15 mouse cellular contexts compared by ENCODE assay signal in the genomic region with DNA sequence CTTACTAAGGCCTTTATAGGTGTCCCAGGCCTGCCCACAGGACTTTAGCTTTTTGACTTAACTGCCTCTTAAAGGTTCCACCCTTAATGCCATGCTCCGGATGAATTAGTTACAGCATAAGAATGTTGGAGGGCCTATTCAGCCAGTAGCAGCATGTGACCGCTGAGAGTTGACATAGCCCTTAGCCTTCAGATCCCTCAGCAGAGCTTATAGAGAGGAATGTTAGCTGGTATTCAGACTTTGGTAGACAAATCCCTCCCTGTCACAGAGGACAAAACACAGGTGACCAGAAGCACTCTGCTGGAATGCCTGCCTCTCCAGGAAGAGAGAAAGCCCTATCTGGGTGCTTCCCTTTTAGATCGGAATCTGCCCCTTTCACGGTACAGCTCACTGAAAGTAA.
DNase-seq lines count a peak whose midpoint lies in the region; ATAC-seq lines count a peak whose summit lies in the region.
"Had no signal": no experiment of that assay in that cellular context is flagged by ENCODE, and none has a peak within 500 bp of the region (broad histone marks: within the 10 kb centered on the region; RNA-seq: fewer than 3 reads in every experiment).

No protein-coding gene starts in this region.

- H3K27ac ChIP-seq in heart, embryonic 11.5 days (ENCODE audit: low read depth, low read length), result peak overlapping the region; percentile 74
- H3K27ac ChIP-seq in kidney, embryonic 15.5 days, result no peak overlapping the region
- H3K27ac ChIP-seq in kidney, embryonic 14.5 days (ENCODE audit: low read depth, low read length), result no peak overlapping the region
- peak overlapping the region; percentile 41; the same call in 1 of the 2 replicates for H3K27ac ChIP-seq in embryonic facial prominence, embryonic 12.5 days
- H3K27ac ChIP-seq in stomach, embryonic 15.5 days, result no peak overlapping the region
- H3K27ac ChIP-seq: limb, embryonic 12.5 days; liver, embryonic 15.5 days; neural tube, embryonic 15.5 days had no signal

- peak; percentile 46 for ATAC-seq in heart, embryonic 11.5 days (replicated peaks; ENCODE audit: insufficient number of reproducible peaks, low FRiP score, low TSS enrichment)
- peak; percentile 60 for ATAC-seq in kidney, embryonic 15.5 days (replicated peaks; ENCODE audit: low FRiP score)
- no peak for ATAC-seq in kidney, embryonic 14.5 days (ENCODE audit: low FRiP score, low TSS enrichment)
- ATAC-seq in embryonic facial prominence, embryonic 12.5 days (ENCODE audit: insufficient number of reproducible peaks, insufficient read depth, low FRiP score, low TSS enrichment), result no peak
- peak; percentile 60; the same call in 1 of the 2 replicates for ATAC-seq in stomach, embryonic 15.5 days (ENCODE audit: insufficient read depth, low FRiP score, low read depth)
- ATAC-seq: hindbrain, embryonic 16.5 days had no signal

- H3K4me2 ChIP-seq in heart, embryonic 11.5 days, result peak overlapping the region; percentile 20
- no peak overlapping the region for H3K4me2 ChIP-seq in kidney, embryonic 15.5 days
- no peak overlapping the region for H3K4me2 ChIP-seq in kidney, embryonic 14.5 days (replicated peaks; ENCODE audit: low read depth, low read length)
- H3K4me2 ChIP-seq in embryonic facial prominence, embryonic 12.5 days (replicated peaks), result no peak overlapping the region
- H3K4me2 ChIP-seq in stomach, embryonic 15.5 days, result no peak overlapping the region
- H3K4me2 ChIP-seq: limb, embryonic 12.5 days; liver, embryonic 15.5 days; neural tube, embryonic 15.5 days had no signal

- H3K4me3 ChIP-seq in heart, embryonic 11.5 days (ENCODE audit: low read depth, low read length), result no peak overlapping the region
- no peak overlapping the region for H3K4me3 ChIP-seq in kidney, embryonic 15.5 days (replicated peaks)
- no peak overlapping the region for H3K4me3 ChIP-seq in kidney, embryonic 14.5 days (ENCODE audit: low read length)
- no peak overlapping the region for H3K4me3 ChIP-seq in embryonic facial prominence, embryonic 12.5 days
- no peak overlapping the region for H3K4me3 ChIP-seq in stomach, embryonic 15.5 days (replicated peaks)
- H3K4me3 ChIP-seq: limb, embryonic 12.5 days; liver, embryonic 15.5 days; neural tube, embryonic 15.5 days had no signal

- no peak for DNase-seq in heart, adult 9 months (ENCODE audit: low spot score in 2 of 2)
- no peak for DNase-seq in layer of hippocampus, adult 8-10 months (ENCODE audit: low spot score in 2 of 2)
- no peak for DNase-seq in ovary, postnatal 14 days (ENCODE audit: low spot score)
- DNase-seq: cerebellum, adult 8-10 months; embryo, embryonic 11 days; thymus, postnatal 14 days had no signal

- no peaks in the 10 kb centered on the region for H3K36me3 ChIP-seq in heart, embryonic 11.5 days (ENCODE audit: control insufficient read depth, insufficient read depth, low read length)
- no peaks in the 10 kb centered on the region for H3K36me3 ChIP-seq in kidney, embryonic 15.5 days
- H3K36me3 ChIP-seq in kidney, embryonic 14.5 days (ENCODE audit: control insufficient read depth, insufficient read depth, low read length), result no peaks in the 10 kb centered on the region
- no peaks in the 10 kb centered on the region for H3K36me3 ChIP-seq in embryonic facial prominence, embryonic 12.5 days
- H3K36me3 ChIP-seq in stomach, embryonic 15.5 days, result no peaks in the 10 kb centered on the region
- H3K36me3 ChIP-seq: limb, embryonic 12.5 days; liver, embryonic 15.5 days; neural tube, embryonic 15.5 days had no signal

- H3K9me3 ChIP-seq in heart, embryonic 11.5 days (replicated peaks; ENCODE audit: control insufficient read depth, low read length), result no peaks in the 10 kb centered on the region
- H3K9me3 ChIP-seq in kidney, embryonic 15.5 days (replicated peaks), result no peaks in the 10 kb centered on the region
- H3K9me3 ChIP-seq in kidney, embryonic 14.5 days (ENCODE audit: control insufficient read depth, low read length), result no peaks in the 10 kb centered on the region
- H3K9me3 ChIP-seq in embryonic facial prominence, embryonic 12.5 days, result no peaks in the 10 kb centered on the region
- no peaks in the 10 kb centered on the region for H3K9me3 ChIP-seq in stomach, embryonic 15.5 days
- H3K9me3 ChIP-seq: limb, embryonic 12.5 days; liver, embryonic 15.5 days; neural tube, embryonic 15.5 days had no signal

- 0 out of 2 replicates have a peak overlapping the region, but pooled peaks have one; percentile 1 for H3K9ac ChIP-seq in heart, embryonic 11.5 days (ENCODE audit: low read depth, low read length)
- H3K9ac ChIP-seq in kidney, embryonic 15.5 days, result no peak overlapping the region
- H3K9ac ChIP-seq in kidney, embryonic 14.5 days (ENCODE audit: low read depth, low read length), result no peak overlapping the region
- H3K9ac ChIP-seq in embryonic facial prominence, embryonic 12.5 days, result no peak overlapping the region
- H3K9ac ChIP-seq in stomach, embryonic 15.5 days, result no peak overlapping the region
- H3K9ac ChIP-seq: limb, embryonic 12.5 days; liver, embryonic 15.5 days; neural tube, embryonic 15.5 days had no signal

- no peaks in the 10 kb centered on the region for H3K27me3 ChIP-seq in heart, embryonic 11.5 days (ENCODE audit: control insufficient read depth, insufficient read depth, low read length)
- no peaks in the 10 kb centered on the region for H3K27me3 ChIP-seq in kidney, embryonic 15.5 days
- H3K27me3 ChIP-seq in kidney, embryonic 14.5 days (ENCODE audit: control insufficient read depth, insufficient read depth, low read length), result no peaks in the 10 kb centered on the region
- no peaks in the 10 kb centered on the region for H3K27me3 ChIP-seq in embryonic facial prominence, embryonic 12.5 days
- H3K27me3 ChIP-seq in stomach, embryonic 15.5 days (replicated peaks), result no peaks in the 10 kb centered on the region
- H3K27me3 ChIP-seq: limb, embryonic 12.5 days; liver, embryonic 15.5 days; neural tube, embryonic 15.5 days had no signal

- 19% methylated on average over 4 of the region's 4 CpGs for WGBS in heart, embryonic 11.5 days (ENCODE audit: insufficient replicate concordance)
- 41% methylated on average over 4 of the region's 4 CpGs for WGBS in kidney, embryonic 15.5 days
- 29% methylated on average over 4 of the region's 4 CpGs for WGBS in kidney, embryonic 14.5 days
- WGBS in embryonic facial prominence, embryonic 12.5 days, result 32% methylated on average over 4 of the region's 4 CpGs
- 35% methylated on average over 4 of the region's 4 CpGs for WGBS in stomach, embryonic 15.5 days

- peaks cover 12% of the 10 kb centered on the region for H3K4me1 ChIP-seq in heart, embryonic 11.5 days (ENCODE audit: control insufficient read depth, insufficient read depth, low read length)
- H3K4me1 ChIP-seq in kidney, embryonic 15.5 days, result peaks cover 16% of the 10 kb centered on the region
- H3K4me1 ChIP-seq in kidney, embryonic 14.5 days (ENCODE audit: control insufficient read depth, insufficient read depth, low read length), result peaks cover 4% of the 10 kb centered on the region; the same call in 1 of the 2 replicates
- peaks cover 24% of the 10 kb centered on the region for H3K4me1 ChIP-seq in embryonic facial prominence, embryonic 12.5 days
- no peaks in the 10 kb centered on the region; the same call in 1 of the 2 replicates for H3K4me1 ChIP-seq in stomach, embryonic 15.5 days
- H3K4me1 ChIP-seq: liver, embryonic 15.5 days; neural tube, embryonic 15.5 days had no signal

Comparison
In these comparisons a context has a peak if more than half of its experiments do, and no peak if none do; other contexts are left out.
1. ATAC-seq: peak in heart, embryonic 11.5 days (single experiment), kidney, embryonic 15.5 days (single experiment) and stomach, embryonic 15.5 days (single experiment); none in kidney, embryonic 14.5 days (single experiment) and embryonic facial prominence, embryonic 12.5 days (single experiment).
2. H3K27ac ChIP-seq: peak in heart, embryonic 11.5 days (single experiment) and embryonic facial prominence, embryonic 12.5 days (single experiment); none in kidney, embryonic 15.5 days (single experiment), kidney, embryonic 14.5 days (single experiment) and stomach, embryonic 15.5 days (single experiment).